Mouse (Mus musculus): Measurements from ENCODE around the gene Btg3. TPM values are rescaled to one million over a fixed set of nuclear protein-coding genes. Genes with fewer than 3 reads are reported as not detected.
A peak's percentile ranks its signal among the peaks of the same experiment; 100 is the strongest.
"Not testable (repeated sequence)": the region's sequence is repeated elsewhere in the genome, so short reads cannot be mapped to it uniquely, and the experiment has no call there.

The Btg3 gene
- polyA plus RNA-seq, 1 experiment from 2014 or later = 70.6 TPM

DNA sequence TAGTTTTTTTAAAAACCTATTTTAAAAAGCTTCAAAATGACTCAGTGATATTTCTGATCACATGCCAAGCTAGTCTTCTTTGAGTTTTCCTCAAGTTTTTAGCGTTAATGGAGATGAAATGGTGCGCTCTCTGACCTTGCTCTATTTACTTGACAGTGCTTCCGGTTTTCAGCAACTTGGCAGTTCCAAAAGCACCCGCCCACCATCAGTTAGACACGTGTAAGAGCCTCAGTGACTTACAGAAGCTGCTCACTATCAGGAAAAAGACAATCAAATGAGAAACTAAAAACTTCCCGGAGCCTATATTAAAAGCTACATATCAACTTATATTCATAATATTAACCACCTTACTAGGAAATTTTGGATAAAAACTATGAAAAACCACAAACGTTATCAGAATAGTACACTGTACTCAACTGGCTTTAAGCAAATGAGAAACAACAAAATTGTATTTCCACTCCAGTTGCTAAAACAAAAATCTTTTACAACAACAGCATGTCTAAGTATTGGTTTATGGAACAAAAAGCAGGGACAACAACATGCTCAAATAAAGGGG lies 5.4 kb downstream of the Btg3 start:
- H3K4me1 ChIP-seq (ENCODE audit: control insufficient read depth, insufficient read depth, low read length) = peaks cover 14% of the 10 kb centered on the region
- no peaks in the 10 kb centered on the region for H3K27me3 ChIP-seq (replicated peaks; ENCODE audit: control insufficient read depth, insufficient read depth, low read length)
- ATAC-seq (ENCODE audit: low read depth) = no peak
- H3K4me3 ChIP-seq (ENCODE audit: low read depth, low read length) = no peak overlapping the region
- no peak overlapping the region for H3K9ac ChIP-seq (ENCODE audit: low read depth, low read length)
- no peaks in the 10 kb centered on the region for H3K9me3 ChIP-seq (ENCODE audit: control insufficient read depth, low read length)
- H3K4me2 ChIP-seq (ENCODE audit: low read depth, low read length) = no peak overlapping the region
- H3K27ac ChIP-seq (replicated peaks; ENCODE audit: low read depth, low read length) = no peak overlapping the region
- H3K36me3 ChIP-seq (ENCODE audit: control insufficient read depth, insufficient read depth, low read length) = peaks cover 44% of the 10 kb centered on the region
- no peak for DNase-seq (ENCODE audit: low spot score)
- WGBS = 73% methylated on average over 7 of the region's 7 CpGs

DNA sequence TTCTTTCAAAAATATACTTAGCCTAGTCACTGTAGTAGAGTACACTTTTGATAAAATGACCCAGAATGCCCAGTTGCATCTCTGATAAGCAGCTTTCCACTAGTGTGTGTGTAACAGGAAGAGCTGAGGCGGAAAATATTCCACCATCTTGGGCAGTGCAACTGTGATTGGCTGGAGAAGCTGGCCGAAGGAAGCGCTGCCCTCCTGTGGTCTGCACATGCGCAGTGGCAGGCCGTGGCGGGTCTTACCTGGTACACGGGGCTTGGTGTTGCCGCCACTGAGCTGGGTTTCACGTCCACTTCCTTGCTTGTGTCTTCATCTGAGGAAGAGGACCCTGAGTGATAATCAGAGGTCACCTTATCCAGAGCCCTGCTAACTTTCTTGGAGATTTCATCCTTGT lies 12.4 kb downstream of the Btg3 start:
- not testable (repeated sequence) for DNase-seq (ENCODE audit: low spot score); H3K27ac ChIP-seq (replicated peaks; ENCODE audit: low read depth, low read length); ATAC-seq (ENCODE audit: low read depth); H3K9ac ChIP-seq (ENCODE audit: low read depth, low read length); H3K4me2 ChIP-seq (ENCODE audit: low read depth, low read length); H3K27me3 ChIP-seq (replicated peaks; ENCODE audit: control insufficient read depth, insufficient read depth, low read length); H3K9me3 ChIP-seq (ENCODE audit: control insufficient read depth, low read length); H3K4me1 ChIP-seq (ENCODE audit: control insufficient read depth, insufficient read depth, low read length); H3K4me3 ChIP-seq (ENCODE audit: low read depth, low read length)
- H3K36me3 ChIP-seq (ENCODE audit: control insufficient read depth, insufficient read depth, low read length) = peaks cover 72% of the 10 kb centered on the region
- WGBS = 94% methylated on average over 7 of the region's 9 CpGs

DNA sequence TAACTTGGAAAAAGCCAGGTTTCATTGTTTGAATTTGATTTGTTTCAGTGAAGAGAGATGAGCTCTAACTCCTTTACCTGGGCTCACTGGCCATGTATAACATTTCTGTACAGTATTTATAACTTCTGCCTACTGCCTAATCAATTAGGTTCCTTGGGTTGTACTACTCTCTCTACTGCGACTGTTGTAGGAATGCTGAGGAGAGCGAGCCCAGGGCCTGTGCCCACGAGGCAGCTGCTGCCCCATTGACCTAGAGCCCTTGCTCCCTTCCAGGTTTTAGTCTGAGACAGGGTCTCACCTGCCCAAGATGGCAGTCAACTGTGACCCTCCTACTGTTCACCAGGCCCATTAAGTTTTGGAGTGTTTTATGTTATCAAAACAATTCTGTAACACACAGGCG lies 15.5 kb downstream of the Btg3 start:
- WGBS = 90% methylated on average over 4 of the region's 4 CpGs
- H3K36me3 ChIP-seq (ENCODE audit: control insufficient read depth, insufficient read depth, low read length) = peaks cover 65% of the 10 kb centered on the region
- H3K27me3 ChIP-seq (replicated peaks; ENCODE audit: control insufficient read depth, insufficient read depth, low read length) = no peaks in the 10 kb centered on the region
- H3K4me2 ChIP-seq (ENCODE audit: low read depth, low read length) = no peak overlapping the region
- no peak overlapping the region for H3K9ac ChIP-seq (ENCODE audit: low read depth, low read length)
- ATAC-seq (ENCODE audit: low read depth) = no peak
- no peaks in the 10 kb centered on the region for H3K9me3 ChIP-seq (ENCODE audit: control insufficient read depth, low read length)
- no peaks in the 10 kb centered on the region for H3K4me1 ChIP-seq (ENCODE audit: control insufficient read depth, insufficient read depth, low read length)
- no peak for DNase-seq (ENCODE audit: low spot score)
- H3K4me3 ChIP-seq (ENCODE audit: low read depth, low read length) = no peak overlapping the region
- H3K27ac ChIP-seq (replicated peaks; ENCODE audit: low read depth, low read length) = no peak overlapping the region

DNA sequence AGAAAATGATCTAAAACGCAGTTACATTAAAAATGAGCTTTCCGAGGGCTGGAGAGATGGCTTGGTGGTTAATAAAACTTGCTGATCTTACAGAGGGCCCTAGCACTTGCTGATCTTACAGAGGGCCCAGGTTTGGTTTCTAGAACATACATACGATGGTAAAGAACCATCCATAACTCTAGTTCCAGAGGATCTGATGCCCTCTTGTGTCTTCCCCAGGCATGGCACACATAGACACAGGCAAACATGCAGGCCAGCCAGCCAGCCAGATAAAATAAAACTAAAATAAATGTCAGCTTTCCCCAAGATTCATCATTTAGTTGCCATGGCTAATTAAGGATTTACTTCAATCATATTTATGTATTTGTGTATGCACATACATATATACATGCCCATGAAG lies 19.2 kb downstream of the Btg3 start:
- WGBS = 94% methylated on average over 3 of the region's 3 CpGs
- DNase-seq (ENCODE audit: low spot score) = no peak

DNA sequence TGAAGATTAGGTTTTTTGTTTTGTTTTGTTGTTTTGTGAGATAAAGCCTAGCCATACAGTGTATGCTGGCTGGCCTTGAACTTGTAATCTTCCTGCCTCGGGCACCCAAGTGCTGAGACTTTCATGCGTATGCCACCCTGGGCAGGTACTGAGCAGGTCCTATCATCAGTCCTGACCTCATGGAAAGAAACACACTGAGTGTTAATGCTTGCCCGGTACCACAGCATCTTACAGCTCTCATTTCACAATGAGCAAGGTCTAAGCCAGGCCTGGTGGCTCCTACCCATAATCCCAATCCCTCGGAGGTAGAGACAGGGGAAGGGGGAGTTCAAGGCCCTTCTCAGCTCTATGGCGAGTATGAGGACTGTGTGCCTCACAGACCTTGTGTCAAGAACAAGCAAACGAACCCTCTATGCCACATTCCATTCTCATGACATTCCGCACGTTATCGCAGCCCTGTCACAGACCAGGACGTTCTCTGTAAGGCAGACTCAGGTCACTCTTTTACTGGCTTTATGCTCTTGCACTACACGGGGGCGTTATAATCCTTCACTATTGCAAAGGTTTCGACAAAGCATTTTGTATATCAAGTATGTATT lies 29.6 kb downstream of the Btg3 start:
- no peak for DNase-seq (ENCODE audit: low spot score)
- Histone ChIP-seq H3K27ac (replicated peaks; ENCODE audit: low read depth, low read length) (no peak overlapping the region), H3K27me3 (replicated peaks; ENCODE audit: control insufficient read depth, insufficient read depth, low read length) (no peaks in the 10 kb centered on the region), H3K36me3 (ENCODE audit: control insufficient read depth, insufficient read depth, low read length) (peaks cover 13% of the 10 kb centered on the region; the same call in 1 of the 2 replicates), H3K4me1 (ENCODE audit: control insufficient read depth, insufficient read depth, low read length) (peaks cover 12% of the 10 kb centered on the region; the same call in 1 of the 2 replicates), H3K9me3 (ENCODE audit: control insufficient read depth, low read length) (no peaks in the 10 kb centered on the region), H3K4me3 (ENCODE audit: low read depth, low read length) (no peak overlapping the region), H3K9ac (ENCODE audit: low read depth, low read length) (no peak overlapping the region), H3K4me2 (ENCODE audit: low read depth, low read length) (no peak overlapping the region)
- no peak for ATAC-seq (ENCODE audit: low read depth)
- 77% methylated on average over 13 of the region's 13 CpGs for WGBS

More for the DNA sequence above, 19.2 kb downstream of the Btg3 start:
- H3K36me3 ChIP-seq (ENCODE audit: control insufficient read depth, insufficient read depth, low read length) = peaks cover 36% of the 10 kb centered on the region
- no peaks in the 10 kb centered on the region for H3K9me3 ChIP-seq (ENCODE audit: control insufficient read depth, low read length)
- no peak overlapping the region for H3K4me3 ChIP-seq (ENCODE audit: low read depth, low read length)
- ATAC-seq (ENCODE audit: low read depth) = no peak
- no peaks in the 10 kb centered on the region for H3K27me3 ChIP-seq (replicated peaks; ENCODE audit: control insufficient read depth, insufficient read depth, low read length)
- no peak overlapping the region for H3K4me2 ChIP-seq (ENCODE audit: low read depth, low read length)
- no peaks in the 10 kb centered on the region for H3K4me1 ChIP-seq (ENCODE audit: control insufficient read depth, insufficient read depth, low read length)
- no peak overlapping the region for H3K27ac ChIP-seq (replicated peaks; ENCODE audit: low read depth, low read length)
- H3K9ac ChIP-seq (ENCODE audit: low read depth, low read length) = no peak overlapping the region

DNA sequence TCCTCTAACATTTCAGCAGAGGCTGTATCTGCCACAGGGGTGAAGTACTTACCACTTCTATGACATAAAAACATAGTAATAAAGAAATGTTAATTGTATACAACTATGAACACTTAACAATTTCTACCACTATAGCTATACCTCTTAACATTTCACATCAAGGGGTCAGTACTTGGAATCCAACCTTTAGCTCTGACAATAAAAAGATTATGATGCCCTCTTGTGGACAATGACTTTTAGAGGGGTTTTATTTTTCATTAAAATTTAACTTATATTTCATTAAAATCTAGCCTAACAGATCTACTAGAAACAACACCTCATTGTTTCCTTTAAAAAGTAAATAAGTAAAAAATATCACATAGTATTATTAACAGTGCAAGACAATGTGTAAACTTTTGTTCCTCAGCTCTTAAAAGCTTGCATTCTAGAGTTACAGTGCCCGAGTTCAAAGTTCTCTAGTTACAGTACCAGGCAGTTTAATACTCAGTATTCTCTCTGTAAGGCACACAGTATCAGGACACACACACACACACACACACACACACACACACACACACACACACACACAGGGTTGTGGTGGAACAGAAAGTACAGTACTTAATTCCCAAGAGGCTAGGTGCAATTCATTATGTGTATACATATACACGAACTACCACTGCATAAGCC lies 30.2 kb downstream of the Btg3 start:
- ATAC-seq (ENCODE audit: low read depth) (peak; percentile 12; the same call in 1 of the 2 replicates), DNase-seq (ENCODE audit: low spot score) (peak; percentile 6)
- peaks cover 12% of the 10 kb centered on the region; the same call in 1 of the 2 replicates for H3K4me1 ChIP-seq (ENCODE audit: control insufficient read depth, insufficient read depth, low read length)
- no peaks in the 10 kb centered on the region for H3K27me3 ChIP-seq (replicated peaks; ENCODE audit: control insufficient read depth, insufficient read depth, low read length)
- no peak overlapping the region for H3K27ac ChIP-seq (replicated peaks; ENCODE audit: low read depth, low read length)
- H3K36me3 ChIP-seq (ENCODE audit: control insufficient read depth, insufficient read depth, low read length) = peaks cover 13% of the 10 kb centered on the region; the same call in 1 of the 2 replicates
- H3K9ac ChIP-seq (ENCODE audit: low read depth, low read length) = no peak overlapping the region
- no peak overlapping the region for H3K4me2 ChIP-seq (ENCODE audit: low read depth, low read length)
- WGBS = 58% methylated on average over 2 of the region's 2 CpGs
- no peak overlapping the region for H3K4me3 ChIP-seq (ENCODE audit: low read depth, low read length)
- no peaks in the 10 kb centered on the region for H3K9me3 ChIP-seq (ENCODE audit: control insufficient read depth, low read length)

DNA sequence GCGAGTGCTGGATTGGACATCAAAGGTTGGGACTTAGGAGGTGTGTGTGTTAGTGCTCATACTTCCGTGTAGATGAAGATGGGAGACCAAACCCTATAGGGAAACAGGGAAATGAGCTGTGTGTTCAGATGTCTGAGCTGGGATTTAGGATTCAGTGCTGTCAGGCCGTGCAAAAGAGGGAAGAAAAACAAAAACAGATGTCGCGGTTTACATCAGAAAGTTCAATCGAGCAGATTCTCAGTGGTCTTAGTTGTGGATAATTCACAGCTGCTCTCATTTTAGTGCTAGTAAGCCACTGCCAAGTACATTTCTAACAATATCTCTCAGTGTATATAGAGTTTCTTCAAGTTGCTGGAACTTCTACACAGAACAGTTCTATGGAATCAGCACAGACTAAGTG lies 33.2 kb downstream of the Btg3 start:
- H3K27ac ChIP-seq (replicated peaks; ENCODE audit: low read depth, low read length) = peak overlapping the region; percentile 72
- DNase-seq (ENCODE audit: low spot score) = peak; percentile 94

DNA sequence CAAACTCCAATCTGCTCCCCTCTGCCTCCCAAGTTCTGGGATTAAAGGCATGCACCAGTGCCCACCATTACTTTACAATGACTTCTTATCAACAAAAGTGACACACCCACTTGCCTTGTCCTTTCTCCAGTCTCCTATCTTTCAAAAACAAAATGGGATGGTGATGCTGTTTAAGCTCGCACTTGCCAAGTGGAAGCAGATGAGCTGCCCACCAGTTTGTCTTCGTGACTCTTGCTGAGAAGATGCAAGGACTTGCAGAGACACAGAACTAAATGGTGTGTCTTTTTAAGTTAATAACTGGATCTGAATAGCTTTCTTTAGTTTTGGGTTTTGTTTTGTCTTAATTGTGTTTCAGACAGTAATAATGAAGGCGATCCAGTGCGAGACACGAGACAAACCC lies 34.2 kb downstream of the Btg3 start:
- H3K27me3 ChIP-seq (replicated peaks; ENCODE audit: control insufficient read depth, insufficient read depth, low read length) = no peaks in the 10 kb centered on the region
- 88% methylated on average over 5 of the region's 5 CpGs for WGBS
- ATAC-seq (ENCODE audit: low read depth) = no peak

More for the DNA sequence above, 33.2 kb downstream of the Btg3 start:
- H3K36me3 ChIP-seq (ENCODE audit: control insufficient read depth, insufficient read depth, low read length) = peaks cover 3% of the 10 kb centered on the region; the same call in 1 of the 2 replicates
- ATAC-seq (ENCODE audit: low read depth) = peak; percentile 79
- H3K4me3 ChIP-seq (ENCODE audit: low read depth, low read length) = no peak overlapping the region
- peaks cover 12% of the 10 kb centered on the region; the same call in 1 of the 2 replicates for H3K4me1 ChIP-seq (ENCODE audit: control insufficient read depth, insufficient read depth, low read length)
- 20% methylated on average over 6 of the region's 6 CpGs for WGBS
- H3K9me3 ChIP-seq (ENCODE audit: control insufficient read depth, low read length) = no peaks in the 10 kb centered on the region
- peak overlapping the region; percentile 33 for H3K4me2 ChIP-seq (ENCODE audit: low read depth, low read length)
- H3K27me3 ChIP-seq (replicated peaks; ENCODE audit: control insufficient read depth, insufficient read depth, low read length) = no peaks in the 10 kb centered on the region
- H3K9ac ChIP-seq (ENCODE audit: low read depth, low read length) = no peak overlapping the region

More for the DNA sequence above, 34.2 kb downstream of the Btg3 start:
- no peak overlapping the region for H3K4me3 ChIP-seq (ENCODE audit: low read depth, low read length)
- H3K9ac ChIP-seq (ENCODE audit: low read depth, low read length) = no peak overlapping the region
- H3K4me2 ChIP-seq (ENCODE audit: low read depth, low read length) = no peak overlapping the region
- H3K36me3 ChIP-seq (ENCODE audit: control insufficient read depth, insufficient read depth, low read length) = no peaks in the 10 kb centered on the region; the same call in 1 of the 2 replicates
- H3K4me1 ChIP-seq (ENCODE audit: control insufficient read depth, insufficient read depth, low read length) = peaks cover 12% of the 10 kb centered on the region; the same call in 1 of the 2 replicates
- no peaks in the 10 kb centered on the region for H3K9me3 ChIP-seq (ENCODE audit: control insufficient read depth, low read length)
- H3K27ac ChIP-seq (replicated peaks; ENCODE audit: low read depth, low read length) = no peak overlapping the region
- no peak for DNase-seq (ENCODE audit: low spot score)
